Mouse (Mus musculus): ENCODE data around the gene Rps27rt. TPM values are rescaled to one million over a fixed set of nuclear protein-coding genes. Genes with fewer than 3 reads are reported as not detected.

Gene Rps27rt
- polyA plus RNA-seq, 1 experiment: 30.7 TPM

GRCm38 (mm10) chr9:114996489-114996888 lies 13.9 kb upstream of the Rps27rt start:
- Histone ChIP-seq H3K4me1 (ENCODE audit: control insufficient read depth, insufficient read depth, insufficient read length) (no peaks in the 10 kb centered on the region), H3K4me3 (ENCODE audit: extremely low read depth, insufficient read depth, insufficient read length) (no peak overlapping the region), H3K27me3 (ENCODE audit: control insufficient read depth, insufficient read depth, low read length) (no peaks in the 10 kb centered on the region; the same call in 1 of the 2 replicates), H3K36me3 (ENCODE audit: control insufficient read depth, insufficient read depth, low read length) (no peaks in the 10 kb centered on the region), H3K27ac (ENCODE audit: insufficient read depth, low read length) (no peak overlapping the region)
- WGBS: 73% methylated on average over 6 of the region's 6 CpGs
- no peak for TF ChIP-seq POLR2A (IDR thresholded peaks at IDR 0.05; ENCODE audit: low read depth, low read length)
- no peak for TF ChIP-seq CTCF (IDR thresholded peaks at IDR 0.05; ENCODE audit: extremely low read depth, insufficient read depth, insufficient read length, insufficient replicate concordance)
- no peak for DNase-seq (ENCODE audit: low read depth in 1 of 2, low spot score in 2 of 2)

- DNase-seq (ENCODE audit: low read depth in 1 of 2, low spot score in 2 of 2): no peak
- Histone ChIP-seq H3K4me3 (ENCODE audit: extremely low read depth, insufficient read depth, insufficient read length) (no peak overlapping the region), H3K27me3 (ENCODE audit: control insufficient read depth, insufficient read depth, low read length) (no peaks in the 10 kb centered on the region), H3K27ac (ENCODE audit: insufficient read depth, low read length) (no peak overlapping the region), H3K4me1 (ENCODE audit: control insufficient read depth, insufficient read depth, insufficient read length) (no peaks in the 10 kb centered on the region), H3K36me3 (ENCODE audit: control insufficient read depth, insufficient read depth, low read length) (no peaks in the 10 kb centered on the region)
- 87% methylated on average over 4 of the region's 4 CpGs for WGBS
- TF ChIP-seq CTCF (IDR thresholded peaks at IDR 0.05; ENCODE audit: extremely low read depth, insufficient read depth, insufficient read length, insufficient replicate concordance): no peak
- TF ChIP-seq POLR2A (IDR thresholded peaks at IDR 0.05; ENCODE audit: low read depth, low read length): no peak
Observed at GRCm38 (mm10) chr9:114995716-114996115, 13.2 kb upstream of the Rps27rt start.

- WGBS: 92% methylated on average over 4 of the region's 4 CpGs
- no peak for DNase-seq (ENCODE audit: low read depth in 1 of 2, low spot score in 2 of 2)
- H3K27me3 ChIP-seq (ENCODE audit: control insufficient read depth, insufficient read depth, low read length): no peaks in the 10 kb centered on the region
- no peaks in the 10 kb centered on the region for H3K4me1 ChIP-seq (ENCODE audit: control insufficient read depth, insufficient read depth, insufficient read length)
- no peak overlapping the region for H3K4me3 ChIP-seq (ENCODE audit: extremely low read depth, insufficient read depth, insufficient read length)
- no peak for TF ChIP-seq CTCF (IDR thresholded peaks at IDR 0.05; ENCODE audit: extremely low read depth, insufficient read depth, insufficient read length, insufficient replicate concordance)
- no peak for TF ChIP-seq POLR2A (IDR thresholded peaks at IDR 0.05; ENCODE audit: low read depth, low read length)
- H3K36me3 ChIP-seq (ENCODE audit: control insufficient read depth, insufficient read depth, low read length): no peaks in the 10 kb centered on the region
- H3K27ac ChIP-seq (ENCODE audit: insufficient read depth, low read length): no peak overlapping the region
Observed at GRCm38 (mm10) chr9:114995250-114995649, 12.7 kb upstream of the Rps27rt start.

- H3K4me3 ChIP-seq (ENCODE audit: extremely low read depth, insufficient read depth, insufficient read length): no peak overlapping the region
- H3K27ac ChIP-seq (ENCODE audit: insufficient read depth, low read length): no peak overlapping the region
- 88% methylated on average over 2 of the region's 2 CpGs for WGBS
- H3K4me1 ChIP-seq (ENCODE audit: control insufficient read depth, insufficient read depth, insufficient read length): no peaks in the 10 kb centered on the region
- no peak for TF ChIP-seq CTCF (IDR thresholded peaks at IDR 0.05; ENCODE audit: extremely low read depth, insufficient read depth, insufficient read length, insufficient replicate concordance)
- H3K27me3 ChIP-seq (ENCODE audit: control insufficient read depth, insufficient read depth, low read length): no peaks in the 10 kb centered on the region
- no peak for DNase-seq (ENCODE audit: low read depth in 1 of 2, low spot score in 2 of 2)
- no peaks in the 10 kb centered on the region for H3K36me3 ChIP-seq (ENCODE audit: control insufficient read depth, insufficient read depth, low read length)
Observed at GRCm38 (mm10) chr9:114992528-114992927, 10.0 kb upstream of the Rps27rt start.

GRCm38 (mm10) chr9:114990421-114990820 lies 7.9 kb upstream of the Rps27rt start:
- 91% methylated on average over 10 of the region's 10 CpGs for WGBS
- no peak overlapping the region for H3K27ac ChIP-seq (ENCODE audit: insufficient read depth, low read length)
- DNase-seq (ENCODE audit: low read depth in 1 of 2, low spot score in 2 of 2): no peak
- no peaks in the 10 kb centered on the region for H3K27me3 ChIP-seq (ENCODE audit: control insufficient read depth, insufficient read depth, low read length)
- no peak for TF ChIP-seq CTCF (IDR thresholded peaks at IDR 0.05; ENCODE audit: extremely low read depth, insufficient read depth, insufficient read length, insufficient replicate concordance)
- H3K4me1 ChIP-seq (ENCODE audit: control insufficient read depth, insufficient read depth, insufficient read length): no peaks in the 10 kb centered on the region
- H3K36me3 ChIP-seq (ENCODE audit: control insufficient read depth, insufficient read depth, low read length): no peaks in the 10 kb centered on the region
- H3K4me3 ChIP-seq (ENCODE audit: extremely low read depth, insufficient read depth, insufficient read length): no peak overlapping the region

GRCm38 (mm10) chr9:114988610-114989327 lies 6.2 kb upstream of the Rps27rt start:
- H3K4me3 ChIP-seq (ENCODE audit: extremely low read depth, insufficient read depth, insufficient read length): no peak overlapping the region
- H3K36me3 ChIP-seq (ENCODE audit: control insufficient read depth, insufficient read depth, low read length): no peaks in the 10 kb centered on the region
- no peaks in the 10 kb centered on the region for H3K27me3 ChIP-seq (ENCODE audit: control insufficient read depth, insufficient read depth, low read length)
- no peak overlapping the region for H3K27ac ChIP-seq (ENCODE audit: insufficient read depth, low read length)
- H3K4me1 ChIP-seq (ENCODE audit: control insufficient read depth, insufficient read depth, insufficient read length): no peaks in the 10 kb centered on the region
- no peak for DNase-seq (ENCODE audit: low read depth in 1 of 2, low spot score in 2 of 2)
- WGBS: 84% methylated on average over 6 of the region's 6 CpGs
- no peak for TF ChIP-seq POLR2A (IDR thresholded peaks at IDR 0.05; ENCODE audit: low read depth, low read length)
- no peak for TF ChIP-seq CTCF (IDR thresholded peaks at IDR 0.05; ENCODE audit: extremely low read depth, insufficient read depth, insufficient read length, insufficient replicate concordance)

- no peak for DNase-seq (ENCODE audit: low read depth in 1 of 2, low spot score in 2 of 2)
- Histone ChIP-seq H3K36me3 (ENCODE audit: control insufficient read depth, insufficient read depth, low read length) (no peaks in the 10 kb centered on the region), H3K27me3 (ENCODE audit: control insufficient read depth, insufficient read depth, low read length) (no peaks in the 10 kb centered on the region), H3K4me3 (ENCODE audit: extremely low read depth, insufficient read depth, insufficient read length) (no peak overlapping the region), H3K4me1 (ENCODE audit: control insufficient read depth, insufficient read depth, insufficient read length) (no peaks in the 10 kb centered on the region), H3K27ac (ENCODE audit: insufficient read depth, low read length) (no peak overlapping the region)
- TF ChIP-seq POLR2A (IDR thresholded peaks at IDR 0.05; ENCODE audit: low read depth, low read length) (no peak), CTCF (IDR thresholded peaks at IDR 0.05; ENCODE audit: extremely low read depth, insufficient read depth, insufficient read length, insufficient replicate concordance) (no peak)
- whole genome bisulfite sequencing: 96% methylated on average over 3 of the region's 3 CpGs
Observed at GRCm38 (mm10) chr9:114988029-114988428, 5.5 kb upstream of the Rps27rt start.
